Mouse (Mus musculus): ENCODE data around the gene G6pd2. TPM values are rescaled to one million over a fixed set of nuclear protein-coding genes. Genes with fewer than 3 reads are reported as not detected.

Gene G6pd2
- polyA plus RNA-seq (2012; ENCODE audit: insufficient read depth, insufficient read length, low replicate concordance, missing spikeins): not detected in 2 replicates

GRCm38 (mm10) chr5:61808516-61808915 lies at the start of gene G6pd2:
TSS of gene G6pd2 (plus strand) at chr5:61808816.
- no peak within 1 kb of the TSS for H3K4me3 ChIP-seq (ENCODE audit: insufficient read depth, low read depth, low read length)
- H3K27ac ChIP-seq (ENCODE audit: insufficient read depth, low read depth, low read length): no peak within 1 kb of the TSS
- TF ChIP-seq POLR2A (IDR thresholded peaks at IDR 0.05; ENCODE audit: insufficient read depth, low read depth, low read length): no peak
- TF ChIP-seq CTCF (IDR thresholded peaks at IDR 0.05; ENCODE audit: insufficient read depth, low read depth, low read length): no peak
- H3K4me1 ChIP-seq (ENCODE audit: control insufficient read depth, insufficient read depth, low read length): no peaks in the 10 kb centered on the region
- WGBS: 94% methylated on average over 2 of the region's 2 CpGs

GRCm38 (mm10) chr5:61764214-61764613 lies 44.4 kb upstream of the G6pd2 start:
- no peaks in the 10 kb centered on the region for H3K4me1 ChIP-seq (ENCODE audit: control insufficient read depth, insufficient read depth, low read length)
- no peak overlapping the region for H3K4me3 ChIP-seq (ENCODE audit: insufficient read depth, low read depth, low read length)
- WGBS: 71% methylated on average over 1 of the region's 1 CpGs
- H3K27ac ChIP-seq (ENCODE audit: insufficient read depth, low read depth, low read length): no peak overlapping the region
- TF ChIP-seq CTCF (IDR thresholded peaks at IDR 0.05; ENCODE audit: insufficient read depth, low read depth, low read length) (no peak), POLR2A (IDR thresholded peaks at IDR 0.05; ENCODE audit: insufficient read depth, low read depth, low read length) (no peak)

GRCm38 (mm10) chr5:61832935-61833551 lies 24.4 kb downstream of the G6pd2 start:
- Histone ChIP-seq H3K27ac (ENCODE audit: insufficient read depth, low read depth, low read length) (no peak overlapping the region), H3K4me1 (ENCODE audit: control insufficient read depth, insufficient read depth, low read length) (no peaks in the 10 kb centered on the region), H3K4me3 (ENCODE audit: insufficient read depth, low read depth, low read length) (no peak overlapping the region)
- no peak for TF ChIP-seq POLR2A (IDR thresholded peaks at IDR 0.05; ENCODE audit: insufficient read depth, low read depth, low read length)

- WGBS: 50% methylated on average over 2 of the region's 2 CpGs
- no peak for TF ChIP-seq POLR2A (IDR thresholded peaks at IDR 0.05; ENCODE audit: insufficient read depth, low read depth, low read length)
- no peak for TF ChIP-seq CTCF (IDR thresholded peaks at IDR 0.05; ENCODE audit: insufficient read depth, low read depth, low read length)
- Histone ChIP-seq H3K4me3 (ENCODE audit: insufficient read depth, low read depth, low read length) (no peak overlapping the region), H3K4me1 (ENCODE audit: control insufficient read depth, insufficient read depth, low read length) (no peaks in the 10 kb centered on the region), H3K27ac (ENCODE audit: insufficient read depth, low read depth, low read length) (no peak overlapping the region)
These were observed 35.3 kb downstream of the G6pd2 start for GRCm38 (mm10) chr5:61843891-61844290.
